Mouse (Mus musculus): ENCODE measurements around the gene Filip1l.

Gene Filip1l

DNA sequence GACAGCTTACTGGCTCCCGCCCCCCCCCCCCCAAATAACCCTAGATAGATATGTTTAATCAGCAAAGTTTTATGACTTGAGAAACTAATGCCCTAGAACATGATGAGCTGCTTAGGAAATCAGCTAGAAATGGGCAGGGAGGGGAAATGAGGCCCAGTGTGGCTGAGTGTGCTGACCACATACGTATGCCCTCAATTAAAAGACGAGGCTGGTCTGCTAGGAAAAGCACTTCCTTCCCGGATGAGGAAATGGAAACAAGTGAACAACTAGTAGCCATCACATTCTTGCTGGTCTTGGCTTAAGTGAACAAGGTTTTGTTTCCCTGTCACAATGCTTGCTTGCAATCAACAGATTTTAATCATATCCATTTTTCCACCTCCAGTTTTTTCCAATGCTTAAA is 177.7 kb downstream of the Filip1l start:
- DNase-seq (ENCODE audit: low spot score in 2 of 2): no peak

DNA sequence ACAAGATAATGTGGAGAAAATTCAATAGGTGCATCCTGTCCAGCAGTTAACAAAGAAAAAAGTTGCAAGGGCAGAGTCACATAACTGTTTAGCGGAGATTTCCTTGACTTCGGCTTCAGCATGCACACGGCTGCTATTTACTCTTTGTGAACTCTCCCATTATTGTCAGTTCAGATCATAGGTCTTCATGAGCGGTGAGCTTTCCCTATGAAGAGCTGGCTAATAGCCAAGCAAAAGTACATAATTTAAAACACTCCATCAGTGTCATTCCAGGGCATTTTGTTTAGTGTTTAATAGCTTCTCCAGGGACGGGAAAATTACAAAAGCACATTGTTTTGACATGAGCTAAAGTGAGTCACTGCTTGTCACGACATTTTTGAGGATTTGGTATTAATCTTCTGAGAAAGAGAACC is 179.2 kb downstream of the Filip1l start:
- no peak for DNase-seq (ENCODE audit: low spot score in 2 of 2)

DNA sequence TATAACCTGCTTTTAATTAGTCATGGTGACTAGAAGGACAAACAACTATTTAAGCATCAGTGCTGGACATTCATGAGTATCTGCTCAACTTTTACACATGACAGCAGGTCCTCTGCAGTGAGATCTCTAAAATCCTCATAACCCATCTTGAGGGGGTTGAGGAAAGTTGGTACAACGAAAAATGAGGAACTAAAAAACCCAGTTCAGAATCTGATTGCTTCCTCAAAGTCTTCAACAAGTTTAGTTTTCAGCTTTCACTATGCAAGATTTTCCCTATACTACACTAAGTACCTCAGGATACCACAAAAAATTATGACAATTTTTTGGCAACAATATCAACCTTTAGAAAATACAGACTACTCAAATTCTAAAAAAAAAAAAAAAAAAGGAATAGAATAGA is 181.5 kb downstream of the Filip1l start:
- no peak for DNase-seq (ENCODE audit: low spot score in 2 of 2)

DNA sequence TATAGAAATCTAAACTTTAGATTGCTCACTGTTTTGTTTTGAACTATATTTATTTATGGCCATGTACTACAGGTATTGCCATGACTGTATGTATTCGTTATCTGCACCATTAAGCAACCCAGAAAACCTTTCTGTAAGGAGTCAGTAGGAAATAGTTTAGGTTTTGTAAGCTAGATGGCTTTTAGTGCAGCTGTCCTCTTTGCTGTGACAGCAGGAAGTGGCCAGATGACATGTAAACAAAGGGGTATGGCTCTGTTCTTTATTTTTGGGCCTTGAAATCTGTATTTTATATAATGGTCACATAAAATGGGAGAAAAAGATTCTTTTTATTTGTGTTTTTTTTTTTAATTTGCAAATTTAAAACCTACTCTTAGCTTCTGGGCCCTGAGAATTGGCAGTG is 181.9 kb downstream of the Filip1l start:
- no peak for DNase-seq (ENCODE audit: low spot score in 2 of 2)

DNA sequence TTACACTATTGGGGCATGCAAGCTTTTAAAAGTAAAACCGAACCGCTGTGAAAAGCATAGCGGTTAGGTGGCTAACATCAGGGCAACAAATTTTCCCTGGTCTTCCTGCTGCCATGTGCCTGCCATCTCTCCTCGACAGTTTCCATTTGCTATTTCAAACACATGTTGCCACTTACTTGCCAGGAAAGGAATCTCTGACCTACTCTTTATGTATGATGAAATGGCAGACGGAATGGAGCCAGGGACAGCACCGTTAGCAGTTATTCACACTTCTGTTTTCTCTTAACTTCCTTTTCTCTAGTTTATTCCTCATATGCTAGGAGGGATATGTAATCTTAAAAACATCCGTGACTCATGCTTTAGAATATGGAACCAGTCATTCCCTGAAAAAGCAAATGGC is 183.6 kb downstream of the Filip1l start:
- no peak for DNase-seq (ENCODE audit: low spot score in 2 of 2)

DNA sequence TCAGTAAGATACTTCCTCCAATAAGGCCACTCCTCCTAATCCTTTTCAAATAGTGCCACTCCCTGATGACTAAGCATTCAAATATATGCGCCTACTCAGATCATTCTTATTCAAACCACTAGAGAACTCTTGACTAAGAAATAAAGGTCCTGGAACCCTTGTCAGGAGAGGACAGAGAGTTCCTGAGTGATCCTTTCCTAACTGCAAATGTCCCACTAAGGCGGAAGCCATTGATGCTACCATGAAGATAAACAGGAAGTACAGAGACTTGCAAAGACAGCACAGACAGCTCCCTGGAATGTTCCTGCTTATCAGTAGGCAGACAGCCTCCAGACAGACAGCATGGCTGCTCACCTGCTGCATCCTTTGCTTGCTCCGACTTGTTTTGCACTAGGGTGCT is 190.3 kb downstream of the Filip1l start:
- DNase-seq (ENCODE audit: low spot score in 2 of 2): no peak

DNA sequence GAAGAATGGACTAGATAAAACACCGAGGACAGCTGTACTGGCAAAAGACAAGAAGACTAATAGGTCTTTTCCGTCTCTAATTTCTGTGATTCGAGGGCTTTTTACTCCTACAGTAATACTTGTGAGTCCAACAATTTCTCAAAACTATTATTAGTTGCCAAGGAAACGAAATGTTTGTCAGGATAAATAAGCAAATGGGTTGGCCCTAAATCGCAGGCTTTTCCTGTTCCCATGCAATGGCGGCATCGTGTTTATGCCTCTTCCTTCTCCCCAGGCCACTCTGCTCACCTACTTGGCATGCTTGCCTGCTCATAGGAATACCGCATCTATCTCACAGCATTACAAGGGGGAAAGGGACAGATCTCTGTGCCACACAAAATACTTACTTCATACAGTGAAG is 191.5 kb downstream of the Filip1l start:
- no peak for DNase-seq (ENCODE audit: low spot score in 2 of 2)

DNA sequence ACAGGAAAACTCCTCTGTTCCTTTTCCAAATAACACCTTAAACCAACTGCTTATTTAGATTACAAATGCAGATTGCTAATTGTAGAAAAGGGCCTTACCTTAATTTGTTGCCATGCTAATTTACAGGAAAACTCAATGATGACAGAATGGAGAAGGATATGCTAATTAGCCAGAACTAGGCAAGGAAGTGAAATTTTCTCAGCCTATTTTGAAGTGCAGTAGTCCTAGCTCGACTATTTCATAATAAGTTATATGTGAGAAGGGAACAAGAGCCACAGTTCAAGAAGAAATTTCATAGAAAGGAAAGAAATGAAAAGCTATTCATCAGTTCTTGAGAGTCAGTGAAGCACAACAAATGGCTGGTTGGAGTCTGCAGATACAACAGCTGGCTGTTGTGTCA is 193.5 kb downstream of the Filip1l start:
- DNase-seq (ENCODE audit: low spot score in 2 of 2): no peak

DNA sequence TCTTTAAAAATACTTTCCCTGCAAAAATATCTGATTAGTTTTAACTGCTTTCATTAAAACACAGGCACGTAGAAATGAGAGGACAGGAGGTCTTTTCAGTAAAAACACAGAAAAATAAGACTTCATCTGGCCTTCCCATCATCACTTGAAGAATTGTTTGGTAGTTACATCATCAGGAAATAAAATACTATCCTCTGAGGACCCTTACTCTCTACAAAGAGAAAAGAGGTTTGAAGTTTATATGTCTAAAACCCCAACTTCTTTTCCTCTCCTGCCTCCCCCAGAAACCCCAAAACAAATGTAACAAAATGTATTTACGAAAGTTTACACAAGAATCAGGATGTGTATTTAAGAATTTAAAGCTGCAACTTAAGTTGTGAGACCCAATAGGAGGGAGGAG is 195.7 kb downstream of the Filip1l start:
- no peak for DNase-seq (ENCODE audit: low spot score in 2 of 2)

DNA sequence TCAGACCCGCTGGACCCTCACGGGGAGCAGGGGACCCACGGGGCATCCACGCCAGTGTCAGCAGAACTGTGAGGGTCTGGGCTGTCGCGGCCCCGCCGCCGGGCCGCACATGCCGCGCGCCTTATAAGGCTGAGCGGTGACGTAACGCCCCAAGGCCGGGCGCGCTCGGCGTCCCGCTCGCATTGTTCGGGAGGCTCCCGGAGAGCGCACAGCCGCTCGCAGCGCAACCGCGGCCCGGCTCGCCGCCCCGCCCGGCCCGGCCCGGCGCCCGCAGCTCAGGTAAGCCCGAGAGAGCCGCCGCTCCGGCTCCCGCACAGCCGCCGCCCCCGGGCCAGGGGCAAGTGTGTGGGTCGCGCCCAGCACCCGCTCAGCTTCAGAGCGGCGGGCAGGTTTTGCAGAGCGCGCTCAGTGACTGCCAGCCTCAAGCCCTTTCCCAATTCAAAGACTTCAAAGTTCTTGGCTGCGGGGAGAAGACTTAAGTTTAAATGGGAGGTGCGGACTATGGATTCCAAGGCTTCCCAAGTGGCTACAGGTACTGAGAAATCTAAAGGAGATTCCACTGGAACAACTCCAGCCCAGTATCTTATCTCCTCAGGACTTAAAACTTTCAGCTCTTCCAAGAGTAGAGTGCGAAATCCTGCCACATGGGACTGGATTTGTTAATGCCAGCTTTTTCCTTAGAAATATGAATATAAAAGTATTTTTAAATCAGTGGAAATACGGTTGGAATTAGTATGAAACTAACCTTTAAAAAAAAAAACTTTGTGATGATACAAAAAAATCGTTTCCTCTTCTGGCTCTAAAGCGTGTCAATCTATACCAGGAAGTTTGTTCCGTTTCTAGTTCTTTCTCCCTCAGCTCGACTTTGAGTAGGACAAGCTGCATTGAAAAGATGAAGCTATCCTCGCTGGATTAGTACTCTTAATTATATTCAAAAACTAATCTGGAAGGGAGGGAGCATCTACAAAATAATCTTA is 196.5 kb downstream of the Filip1l start:
- DNase-seq (ENCODE audit: low spot score in 2 of 2): peak in 1 of 2 experiments; percentile 17

DNA sequence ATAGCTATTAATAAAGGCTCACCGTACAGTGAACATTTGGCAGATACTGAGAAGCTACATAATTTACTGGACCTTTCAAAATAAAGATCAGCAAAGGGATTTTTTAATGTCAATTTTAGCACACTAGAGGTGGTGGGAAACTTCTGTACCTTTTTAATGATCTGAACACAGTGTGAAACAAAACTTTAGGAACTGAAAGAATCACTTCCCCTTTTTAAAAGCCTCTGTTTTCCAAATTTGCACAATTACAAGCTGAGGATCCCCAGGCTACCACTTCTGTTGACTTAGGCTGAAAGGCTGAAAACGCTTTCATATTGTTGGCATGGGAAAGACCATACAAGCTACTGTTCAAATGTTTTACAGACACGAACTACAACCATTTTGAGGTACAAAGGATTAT is 197.2 kb downstream of the Filip1l start:
- no peak for DNase-seq (ENCODE audit: low spot score in 2 of 2)

DNA sequence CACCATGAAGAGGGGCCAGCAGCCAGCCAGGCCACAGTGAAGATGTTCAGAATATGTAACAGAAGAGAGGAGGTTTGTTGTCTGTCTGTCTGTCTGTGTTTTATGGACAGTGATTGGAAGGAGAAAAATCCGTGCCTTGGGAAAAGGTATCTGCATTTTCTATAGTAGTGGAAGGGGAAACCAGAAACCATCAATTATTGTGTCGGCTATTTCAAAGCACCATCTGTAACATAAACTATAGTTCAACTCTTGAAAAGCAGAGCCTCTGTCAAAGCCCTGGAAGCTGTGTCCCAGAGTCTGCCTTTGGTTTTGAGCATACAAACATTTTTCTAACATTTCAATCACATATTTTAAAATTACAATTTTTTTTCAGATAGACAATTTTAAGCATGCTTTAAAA is 197.9 kb downstream of the Filip1l start:
- DNase-seq (ENCODE audit: low spot score in 2 of 2): no peak

DNA sequence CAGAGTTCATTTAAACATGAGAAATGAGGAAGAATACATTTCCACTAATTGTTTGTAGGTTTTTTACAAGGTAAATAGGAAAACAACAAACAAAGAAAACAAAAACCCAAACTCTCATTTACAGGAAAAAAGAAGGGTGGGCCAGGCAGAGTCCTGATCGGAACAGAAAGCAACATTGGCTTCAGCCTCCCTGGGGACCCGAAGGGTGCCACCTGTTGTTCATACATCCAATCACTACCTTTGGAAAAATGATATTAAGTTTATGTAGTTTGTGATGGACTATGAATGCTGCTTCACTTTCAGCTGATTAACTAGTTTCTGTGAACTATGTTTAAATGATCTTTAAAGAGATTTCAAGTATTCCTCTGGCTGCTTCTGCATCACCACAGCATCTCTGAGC is 198.7 kb downstream of the Filip1l start:
- no peak for DNase-seq (ENCODE audit: low spot score in 2 of 2)

DNA sequence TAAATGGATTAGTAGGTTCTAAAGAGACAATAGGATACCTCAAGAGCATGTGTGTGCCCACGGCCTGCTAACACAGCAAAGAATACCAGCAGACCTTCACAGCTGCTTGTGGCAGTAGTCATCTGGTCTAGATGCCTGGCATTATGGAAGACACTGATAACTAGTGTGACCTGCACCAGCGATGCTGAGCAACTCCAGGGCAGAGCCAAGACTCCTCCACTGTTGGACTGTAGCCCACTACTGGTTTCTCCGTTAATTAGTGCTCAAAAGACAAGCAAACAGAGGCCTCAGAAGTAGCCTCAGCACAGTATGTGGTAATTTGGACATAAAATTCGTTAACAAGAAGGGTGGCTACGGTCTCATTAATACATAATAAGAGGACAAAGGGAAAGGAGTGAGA is 199.8 kb downstream of the Filip1l start:
- no peak for DNase-seq (ENCODE audit: low spot score in 2 of 2)

DNA sequence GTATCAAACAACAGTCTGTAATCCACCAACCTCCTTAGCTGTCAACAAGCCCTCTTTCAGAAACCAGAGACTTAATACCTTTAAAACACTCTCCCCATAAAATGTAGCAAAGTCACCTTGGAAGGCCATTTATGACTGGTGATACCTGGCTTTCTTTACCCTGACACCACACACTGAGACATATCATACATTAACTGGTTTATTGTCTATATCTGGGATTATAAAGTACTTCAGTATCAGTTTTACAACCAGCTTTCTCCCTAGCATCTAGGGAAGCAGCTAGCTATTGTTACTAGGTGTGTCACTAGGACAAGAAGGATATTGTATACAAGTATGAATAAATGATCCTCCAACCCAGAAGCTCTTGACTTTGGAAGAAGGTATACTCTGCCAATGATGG is 200.3 kb downstream of the Filip1l start:
- DNase-seq (ENCODE audit: low spot score in 2 of 2): no peak

DNA sequence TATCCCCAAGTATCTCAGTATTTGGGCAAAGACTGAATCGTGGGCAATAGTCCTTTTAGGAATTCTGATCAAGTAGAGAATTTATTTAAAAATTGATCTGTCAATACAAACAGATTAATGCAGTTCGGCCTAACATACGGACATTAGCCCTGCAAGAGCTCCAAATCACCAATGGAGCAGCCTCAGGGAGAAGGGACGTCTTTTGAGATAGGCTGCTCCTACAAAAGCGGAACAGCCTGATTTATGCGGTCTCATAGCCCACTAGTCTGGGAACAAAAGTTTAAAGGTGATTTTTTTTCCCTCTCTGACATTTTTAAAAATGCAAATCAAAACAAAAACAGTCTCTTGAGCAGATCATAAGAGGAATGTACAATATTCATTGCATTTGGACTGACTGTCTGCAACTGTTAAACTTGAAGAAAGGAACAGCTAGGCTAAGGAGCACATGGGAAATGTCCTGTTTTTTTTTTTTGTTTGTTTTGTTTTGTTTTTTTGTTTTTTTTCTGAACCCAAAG is 202.1 kb downstream of the Filip1l start:
- no peak for DNase-seq (ENCODE audit: low spot score in 2 of 2)

DNA sequence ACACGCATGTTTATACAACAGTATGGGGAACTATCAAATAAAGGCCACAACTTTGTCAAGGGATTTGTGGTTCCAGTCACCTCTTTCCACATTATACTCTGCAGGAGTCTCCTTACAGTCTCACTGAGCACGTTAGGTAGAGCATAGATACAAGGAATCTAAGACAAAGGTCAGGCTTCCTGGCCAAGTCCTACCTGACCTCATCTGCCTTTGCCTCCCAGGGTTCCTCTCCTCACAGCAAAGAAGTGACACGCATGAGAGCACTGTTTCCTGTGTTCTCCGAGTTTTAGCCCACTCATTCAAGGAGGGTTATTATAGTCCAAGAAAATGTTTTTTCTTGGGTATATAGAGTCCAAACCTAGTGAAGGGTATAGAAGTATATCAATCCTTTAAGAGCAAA is 202.8 kb downstream of the Filip1l start:
- no peak for DNase-seq (ENCODE audit: low spot score in 2 of 2)

DNA sequence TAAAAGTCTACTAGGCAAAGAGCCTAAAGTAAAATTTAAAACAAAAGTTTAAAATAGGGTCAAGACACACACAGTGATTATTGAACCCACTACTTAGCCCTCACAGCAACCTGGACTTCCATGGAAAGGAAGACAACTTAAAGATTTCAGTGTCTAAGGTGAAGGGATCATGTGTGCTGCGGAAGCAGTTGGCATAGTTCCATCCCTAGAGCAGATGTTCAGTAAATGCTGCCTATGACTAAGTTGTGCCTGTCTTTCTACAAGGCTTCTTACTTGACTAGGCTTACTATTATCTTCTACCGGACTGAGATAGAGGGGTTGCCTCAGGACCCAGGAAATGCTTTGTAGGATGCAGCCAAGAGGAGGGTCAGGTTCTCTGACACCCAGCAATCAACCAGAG is 203.4 kb downstream of the Filip1l start:
- DNase-seq (ENCODE audit: low spot score in 2 of 2): no peak

DNA sequence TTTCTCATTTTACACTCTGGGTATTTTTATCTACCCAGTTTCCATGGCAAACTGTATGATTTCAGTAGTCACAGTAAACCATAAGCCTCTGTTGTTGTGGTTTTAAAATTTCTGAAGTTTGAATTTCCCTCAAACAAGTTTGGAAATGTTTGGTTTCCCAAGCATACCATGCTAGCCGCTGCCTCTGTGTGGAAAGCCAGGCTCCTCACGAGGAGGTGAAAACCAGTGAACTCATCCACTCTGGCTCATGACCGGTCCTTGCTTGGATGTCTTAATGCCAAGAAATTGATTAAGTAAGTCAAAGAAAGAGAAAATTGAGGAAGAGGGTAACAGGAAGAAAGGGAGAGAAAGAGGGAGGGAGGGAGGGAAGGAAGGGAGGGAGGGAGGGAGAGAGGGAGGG is 205.4 kb downstream of the Filip1l start:
- no peak for DNase-seq (ENCODE audit: low spot score in 2 of 2)

DNA sequence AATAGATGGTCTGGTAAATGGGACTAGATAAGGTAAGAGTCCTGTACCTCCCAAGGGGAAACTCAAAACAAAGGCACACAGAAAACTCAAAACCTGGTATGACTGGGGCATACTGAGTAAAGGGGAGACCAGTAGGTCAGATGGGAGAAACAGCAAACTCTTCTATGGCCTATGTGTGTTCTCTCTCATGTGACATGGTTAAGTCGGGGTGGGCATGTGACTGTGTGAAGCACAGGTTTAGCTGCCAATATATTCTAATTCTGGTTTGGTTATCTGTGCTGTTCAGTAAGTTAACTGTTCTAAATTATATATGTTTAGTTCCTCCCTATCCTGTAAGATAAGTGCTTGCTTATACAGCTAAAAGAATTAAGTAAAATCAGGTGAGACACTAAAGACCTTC is 207.3 kb downstream of the Filip1l start:
- no peak for DNase-seq (ENCODE audit: low spot score in 2 of 2)

DNA sequence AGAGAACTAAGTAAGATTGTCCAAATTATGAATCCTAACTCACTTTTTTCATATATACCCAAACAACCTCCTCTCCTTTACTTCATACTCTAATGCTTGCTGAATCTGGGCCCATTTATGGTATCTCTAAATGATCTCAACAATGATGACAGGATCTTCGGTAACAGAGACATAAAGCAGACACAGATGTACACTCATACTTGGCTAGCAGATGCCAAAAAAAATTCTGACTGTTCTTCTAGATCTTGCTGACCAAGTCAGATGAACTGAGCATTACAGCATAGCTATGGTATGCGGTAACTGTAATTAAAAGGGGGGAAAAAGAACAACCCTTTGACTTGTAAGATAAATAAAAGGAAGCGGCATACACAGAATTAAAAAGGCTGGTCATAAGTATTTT is 210.6 kb downstream of the Filip1l start:
- DNase-seq (ENCODE audit: low spot score in 2 of 2): no peak

DNA sequence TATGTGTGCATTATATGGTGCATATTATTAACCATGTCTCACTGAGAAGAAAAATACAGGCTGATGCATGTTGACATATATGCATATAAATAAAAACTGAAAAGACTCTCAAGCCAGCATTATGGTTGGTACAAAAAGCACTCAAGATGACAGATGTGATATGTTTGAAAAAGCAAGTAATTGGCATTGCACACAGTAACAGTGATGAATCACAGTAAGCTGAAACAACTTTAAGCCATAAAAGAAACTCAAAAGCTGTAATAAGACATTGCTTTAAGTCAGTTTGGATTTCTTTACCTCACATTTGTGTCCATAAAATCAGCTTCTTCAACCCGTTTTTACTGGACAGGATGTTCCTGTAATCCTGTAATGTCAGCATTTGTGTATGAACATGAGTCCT is 211.9 kb downstream of the Filip1l start:
- DNase-seq (ENCODE audit: low spot score in 2 of 2): no peak

DNA sequence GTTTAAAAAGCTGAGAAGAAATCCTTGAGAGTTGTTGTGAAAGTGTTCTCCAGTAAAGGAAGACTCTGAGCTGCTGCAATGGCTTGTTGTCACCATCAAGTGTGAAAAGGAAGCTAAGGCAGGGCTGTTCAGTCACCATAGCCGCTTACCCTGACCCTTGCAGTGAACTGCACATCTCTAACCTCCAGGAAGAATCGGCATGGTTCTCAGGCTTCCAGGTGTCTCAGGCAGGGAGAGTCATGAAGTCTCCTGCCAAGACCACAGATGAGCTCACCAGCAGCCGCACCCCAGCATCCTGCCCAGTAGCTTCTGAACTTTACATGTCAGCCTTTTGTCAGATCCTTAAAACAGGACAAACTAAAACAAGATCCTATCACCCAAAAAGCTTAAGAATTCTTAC is 213.3 kb downstream of the Filip1l start:
- no peak for DNase-seq (ENCODE audit: low spot score in 2 of 2)
